Mouse (Mus musculus): ENCODE results near the gene C130073F10Rik.
"Not testable (repeated sequence)": the region's sequence is repeated elsewhere in the genome, so short reads cannot be mapped to it uniquely, and the experiment has no call there.

C130073F10Rik gene

GRCm38 (mm10) chr4:101893656-101894420 lies at the start of gene C130073F10Rik:
TSS of gene C130073F10Rik (minus strand) at chr4:101893789.
- no peak for DNase-seq

DNA sequence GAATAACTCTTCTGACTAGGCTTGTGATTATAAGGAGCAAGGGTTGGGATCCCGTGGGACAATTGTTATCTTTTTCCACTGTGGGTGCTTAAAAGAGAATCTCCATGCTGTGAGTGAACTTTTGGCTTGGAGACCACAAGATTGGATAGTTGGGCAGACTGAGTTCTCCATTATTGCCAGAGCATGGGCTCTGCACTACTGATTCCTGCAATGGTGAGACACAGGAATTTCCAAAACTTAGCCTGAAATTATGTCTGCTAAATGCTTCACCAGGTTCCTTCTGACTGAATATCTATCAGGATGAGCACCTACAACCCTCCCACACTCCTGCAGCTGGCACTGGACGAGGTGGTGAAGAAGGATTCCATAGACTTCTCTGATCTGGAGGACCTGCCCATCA lies 46.5 kb upstream of the C130073F10Rik start, which contains the start of gene Gm12794:
Gm12794 (plus strand) TSS at position 301 of the 400 bp plus-strand sequence.
- not testable (repeated sequence) for DNase-seq

GRCm38 (mm10) chr4:101908821-101909220 lies 15.2 kb upstream of the C130073F10Rik start, which contains the start of gene Gm12800:
TSS of gene Gm12800 (plus strand) at chr4:101909121.
- DNase-seq: not testable (repeated sequence)

DNA sequence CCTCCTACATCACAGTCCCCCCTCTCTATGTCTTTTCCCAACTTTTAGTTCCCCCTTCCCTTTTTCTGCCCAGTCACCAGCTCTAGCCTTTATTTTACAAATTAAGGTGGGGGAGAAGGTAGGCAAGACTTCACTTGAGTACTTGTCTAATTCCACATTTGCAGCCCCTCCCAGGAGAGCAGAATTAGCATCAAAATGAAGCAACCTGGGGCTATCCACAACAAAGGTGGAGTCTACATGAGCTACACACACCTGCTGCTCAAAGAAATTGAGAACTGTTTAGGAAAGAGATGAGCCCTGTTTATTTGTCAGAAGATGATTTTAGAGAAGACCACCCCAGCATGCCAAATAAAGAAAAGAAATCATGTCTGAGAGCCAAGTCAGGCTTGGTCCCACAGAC lies 4.2 kb downstream of the C130073F10Rik start:
- DNase-seq: no peak

GRCm38 (mm10) chr4:101883641-101884040 lies 9.9 kb downstream of the C130073F10Rik start:
- DNase-seq: no peak

DNA sequence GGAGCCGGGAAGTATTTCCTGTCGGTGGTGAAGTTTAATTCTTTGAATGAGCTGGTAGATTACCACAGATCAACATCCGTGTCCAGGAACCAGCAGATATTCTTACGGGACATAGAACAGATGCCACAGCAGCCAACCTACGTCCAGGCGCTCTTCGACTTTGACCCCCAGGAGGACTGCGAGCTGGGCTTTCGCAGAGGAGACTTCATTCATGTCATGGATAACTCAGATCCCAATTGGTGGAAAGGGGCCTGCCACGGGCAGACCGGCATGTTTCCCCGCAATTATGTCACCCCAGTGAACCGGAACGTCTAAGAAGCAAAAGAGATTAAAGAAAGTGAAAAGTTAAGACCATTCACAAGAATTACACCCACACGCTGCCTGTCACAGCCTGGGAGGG lies 17.9 kb downstream of the C130073F10Rik start:
- DNase-seq: not testable (repeated sequence)

GRCm38 (mm10) chr4:101872031-101872430 lies 21.6 kb downstream of the C130073F10Rik start:
- DNase-seq: peak in 1 of 2 experiments; percentile 21

GRCm38 (mm10) chr4:101862289-101862688 lies 31.3 kb downstream of the C130073F10Rik start:
- no peak for DNase-seq

- DNase-seq: no peak
Observed at GRCm38 (mm10) chr4:101860873-101861272, 32.7 kb downstream of the C130073F10Rik start.

GRCm38 (mm10) chr4:101850908-101851307 lies 42.7 kb downstream of the C130073F10Rik start:
- no peak for DNase-seq

GRCm38 (mm10) chr4:101843923-101844322 lies 49.7 kb downstream of the C130073F10Rik start, which contains the start of gene B020004J07Rik:
TSS of gene B020004J07Rik (minus strand) at chr4:101844023.
- DNase-seq: not testable (repeated sequence)
